Mouse (Mus musculus) ovary, postnatal 10 days (tissue): ENCODE results near the gene Cab39.
"Not testable (repeated sequence)": the region's sequence is repeated elsewhere in the genome, so short reads cannot be mapped to it uniquely, and the experiment has no call there.

Experiments used
- DNase-seq: peaks from one replicate; pipeline ENCODE4 v3.0.0; 2022; ENCODE audit warnings: low spot score

Cab39 gene

DNA sequence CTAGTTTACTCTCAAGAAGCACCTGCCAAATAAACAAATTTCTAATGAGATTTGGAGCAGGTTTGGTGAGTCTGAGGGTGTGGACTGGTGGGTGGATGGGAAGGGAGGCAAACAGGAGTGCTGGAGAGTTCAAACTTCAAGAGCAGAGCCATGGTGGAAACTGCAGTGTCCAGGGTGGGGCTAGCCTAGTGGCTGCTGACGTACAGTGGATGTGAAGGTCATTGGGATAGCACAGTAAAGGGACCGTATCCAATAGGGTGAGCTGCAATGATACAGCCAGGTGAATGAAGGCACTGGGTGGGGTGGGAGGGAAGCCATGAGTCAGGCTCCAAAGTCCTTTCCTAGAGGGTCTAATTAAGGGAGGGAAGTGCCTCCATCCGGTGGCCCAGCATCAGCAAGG lies 2.7 kb upstream of the Cab39 start:
- no peak for DNase-seq

DNA sequence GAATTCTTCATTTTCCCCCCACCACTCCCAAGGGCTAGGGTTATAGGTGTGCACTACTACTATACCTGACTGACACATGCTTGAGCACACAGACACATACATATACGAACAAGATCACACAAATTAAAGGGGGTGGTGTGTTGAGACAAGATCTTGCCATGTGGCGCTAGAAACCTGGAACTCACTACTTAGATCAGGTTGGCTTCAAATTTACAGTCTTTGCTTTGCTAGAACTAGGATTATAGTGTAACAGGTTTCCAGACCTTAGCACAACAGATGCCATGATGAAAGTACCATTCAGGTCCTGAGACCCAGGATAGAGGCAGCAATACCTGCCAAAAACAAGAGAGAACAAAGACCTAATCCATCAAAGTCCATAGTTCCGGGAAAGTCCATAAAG lies 1.8 kb upstream of the Cab39 start:
- DNase-seq: no peak

DNA sequence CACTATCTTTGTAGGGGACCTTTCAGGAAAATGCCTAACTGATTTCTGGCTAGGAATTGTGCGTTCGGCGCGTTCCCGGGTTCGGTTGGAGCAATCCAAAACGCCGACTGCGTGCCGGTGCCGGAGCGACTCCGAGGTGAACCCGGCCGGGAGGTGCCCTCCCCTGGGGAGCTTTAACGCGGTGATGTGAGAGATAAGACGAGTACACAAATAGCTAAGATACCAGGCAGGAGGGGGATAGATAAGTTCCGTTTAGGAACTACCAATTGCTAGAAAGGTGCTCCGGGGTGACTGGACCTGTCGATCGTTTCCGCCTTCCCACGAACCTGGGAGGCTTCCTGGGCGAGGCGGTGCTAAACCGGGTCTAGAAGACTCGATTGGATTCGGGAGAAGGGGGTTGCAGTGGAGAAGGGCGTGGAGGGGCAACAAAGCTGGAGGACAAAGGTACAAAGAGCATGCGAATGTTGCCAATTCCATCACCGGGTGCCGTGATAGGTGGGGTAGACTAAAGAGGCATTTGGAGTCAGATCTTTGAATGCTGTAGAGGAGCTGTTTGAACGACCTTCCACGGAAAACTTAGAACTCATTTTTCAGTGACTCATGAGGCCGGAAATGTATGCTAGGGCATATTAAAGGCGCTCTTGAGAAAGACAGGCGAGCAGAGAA lies 998 bp downstream of the Cab39 start:
- no peak for DNase-seq

DNA sequence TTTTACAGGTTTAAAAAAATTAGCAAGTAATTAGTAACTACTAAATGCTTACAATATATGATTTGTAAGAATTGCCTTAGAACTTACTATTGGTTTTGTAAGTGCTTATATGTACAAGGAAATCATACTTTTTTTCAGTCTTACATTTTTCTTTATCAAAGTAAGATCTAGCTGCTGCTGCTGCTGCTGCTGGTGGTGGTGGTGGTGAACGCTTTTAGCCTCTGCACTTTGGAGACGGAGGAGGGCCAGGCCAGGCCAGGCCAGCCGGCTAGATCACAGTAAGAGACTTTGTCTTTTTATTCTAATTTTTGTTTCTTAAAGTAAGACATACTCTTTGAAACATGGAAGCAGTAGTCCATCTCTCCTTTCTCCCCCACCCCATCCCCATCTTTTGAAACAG lies 2.0 kb downstream of the Cab39 start:
- DNase-seq: no peak

DNA sequence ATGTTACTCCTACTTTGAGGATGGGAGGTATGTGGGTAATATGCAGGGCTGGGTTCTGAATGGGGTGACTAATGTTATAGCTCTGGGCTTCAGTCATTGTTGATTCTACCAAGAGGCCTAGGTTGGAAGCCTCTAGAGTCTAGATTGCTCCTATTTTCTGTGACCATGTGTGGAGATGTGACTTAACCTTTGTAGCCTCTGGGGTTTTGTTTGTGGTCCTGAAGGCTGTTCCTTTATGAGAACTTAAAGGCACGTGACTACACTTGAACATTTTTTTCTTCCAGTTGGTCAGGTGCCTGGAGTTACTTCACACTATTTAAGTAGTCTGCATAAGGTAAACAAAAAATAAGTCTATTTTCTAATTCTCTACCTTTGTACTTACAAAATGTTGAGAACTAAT lies 6.5 kb downstream of the Cab39 start:
- no peak for DNase-seq

DNA sequence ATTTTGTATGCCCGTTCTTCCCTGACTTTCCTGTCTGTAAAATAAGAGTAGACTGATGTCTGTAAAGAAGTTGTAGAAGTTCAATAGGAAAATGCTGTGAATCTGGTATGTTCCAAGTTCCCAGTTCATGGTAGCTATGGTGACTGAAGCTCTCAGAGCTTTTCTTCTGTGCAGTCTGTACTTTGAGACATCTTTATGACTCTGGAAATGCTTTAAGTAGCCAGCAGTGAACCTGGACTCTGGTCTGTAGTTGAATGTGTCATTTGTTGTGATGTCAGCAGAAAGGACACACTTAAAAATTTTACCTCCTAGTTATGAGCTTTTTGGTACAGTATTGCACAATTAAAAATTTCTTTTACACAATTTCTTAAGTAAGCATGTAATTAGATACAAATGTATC lies 9.3 kb downstream of the Cab39 start:
- DNase-seq: no peak

DNA sequence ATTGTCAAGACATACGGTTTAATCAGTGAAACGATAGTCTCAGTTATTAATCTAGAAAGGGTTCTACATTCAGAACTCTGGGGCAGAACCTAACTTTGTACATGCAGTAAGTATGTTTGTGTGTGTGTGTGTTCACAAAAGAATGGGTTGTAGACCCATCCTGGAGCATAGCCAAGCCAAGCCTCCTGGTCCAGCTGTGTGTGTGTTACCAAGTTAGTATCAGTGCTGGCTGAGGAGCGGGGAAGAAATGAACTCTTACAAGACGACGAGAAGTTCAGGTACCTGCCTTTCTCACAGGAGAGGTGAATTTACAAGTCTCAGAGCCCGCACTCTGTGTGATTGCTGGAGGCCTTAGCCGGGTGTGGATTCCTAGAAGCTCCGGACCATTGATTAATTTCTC lies 11.3 kb downstream of the Cab39 start:
- DNase-seq: no peak

DNA sequence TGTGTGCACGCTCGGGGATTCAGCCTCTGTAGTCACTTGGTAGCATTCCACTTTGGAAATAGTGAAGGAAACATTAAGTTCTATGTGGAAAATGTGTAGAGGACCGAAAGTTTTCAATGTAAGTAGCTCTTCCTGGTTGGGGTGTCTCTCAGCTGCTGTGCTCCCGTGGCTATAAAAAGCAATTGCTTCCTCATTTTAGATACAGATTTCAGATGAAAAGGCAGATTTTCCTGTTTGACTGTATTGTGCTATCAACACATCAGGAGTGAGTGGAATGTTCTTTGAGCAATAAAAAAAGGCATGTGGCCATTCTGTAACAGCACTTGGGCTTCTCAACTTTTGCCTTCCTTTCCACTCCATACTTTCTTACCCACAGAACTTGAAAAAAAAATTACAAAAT lies 16.0 kb downstream of the Cab39 start:
- DNase-seq: no peak

DNA sequence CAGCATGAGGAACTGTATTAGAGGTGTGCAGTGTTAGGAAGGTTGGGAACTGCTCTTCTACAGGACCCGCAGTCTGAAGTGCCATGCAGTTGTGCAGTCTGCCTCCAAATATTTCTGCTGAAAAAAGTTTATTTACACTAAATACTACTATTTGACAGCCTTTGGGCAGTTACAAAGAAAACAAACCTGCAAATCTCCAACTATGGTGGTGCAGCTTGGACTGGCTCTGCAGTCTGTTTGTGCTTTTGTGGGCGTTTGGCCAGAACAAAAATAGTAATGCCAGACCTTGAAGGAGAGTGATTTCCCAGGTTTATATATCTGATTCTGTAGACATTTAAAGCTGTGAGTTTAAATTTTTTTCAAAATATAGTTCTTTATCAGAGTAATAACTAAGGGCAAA lies 17.1 kb downstream of the Cab39 start:
- no peak for DNase-seq

DNA sequence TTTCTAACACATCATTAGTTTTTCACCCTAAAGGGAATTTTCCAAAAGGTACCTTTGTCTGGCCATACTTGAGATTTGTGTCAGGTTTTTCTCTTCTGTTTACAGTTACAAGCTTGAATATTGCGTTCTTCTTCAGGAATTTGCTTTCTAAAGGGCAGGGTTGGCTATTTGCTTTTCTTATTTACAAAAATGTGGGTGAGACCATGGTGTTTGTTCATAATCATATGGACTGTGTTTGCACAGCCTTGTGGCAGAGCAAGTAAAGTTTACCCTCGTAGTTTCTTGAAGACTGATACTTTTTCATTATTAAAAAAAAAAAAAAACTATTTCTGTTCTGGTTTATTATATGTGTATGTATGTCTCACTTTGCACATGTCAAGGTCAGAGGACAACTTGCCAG lies 17.5 kb downstream of the Cab39 start:
- DNase-seq: no peak

DNA sequence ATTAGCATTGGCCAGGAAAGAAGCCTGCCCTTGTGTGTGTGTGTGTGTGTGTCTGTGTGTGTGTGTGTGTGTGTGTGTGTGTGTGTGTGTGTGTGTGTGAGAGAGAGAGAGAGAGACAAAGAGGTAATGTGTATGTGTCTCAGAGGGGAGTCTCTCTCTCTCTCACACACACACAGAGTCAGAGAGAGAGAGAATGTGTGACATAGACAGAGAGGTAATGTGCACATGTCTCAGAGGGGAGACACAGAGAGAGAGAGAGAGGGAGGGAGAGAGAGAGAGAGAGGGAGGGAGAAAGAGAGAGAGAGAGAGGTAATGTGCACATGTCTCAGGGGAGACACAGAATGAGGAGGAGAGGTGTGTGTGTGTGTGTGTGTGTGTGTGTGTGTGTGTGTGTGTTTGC lies 21.0 kb downstream of the Cab39 start:
- not testable (repeated sequence) for DNase-seq

DNA sequence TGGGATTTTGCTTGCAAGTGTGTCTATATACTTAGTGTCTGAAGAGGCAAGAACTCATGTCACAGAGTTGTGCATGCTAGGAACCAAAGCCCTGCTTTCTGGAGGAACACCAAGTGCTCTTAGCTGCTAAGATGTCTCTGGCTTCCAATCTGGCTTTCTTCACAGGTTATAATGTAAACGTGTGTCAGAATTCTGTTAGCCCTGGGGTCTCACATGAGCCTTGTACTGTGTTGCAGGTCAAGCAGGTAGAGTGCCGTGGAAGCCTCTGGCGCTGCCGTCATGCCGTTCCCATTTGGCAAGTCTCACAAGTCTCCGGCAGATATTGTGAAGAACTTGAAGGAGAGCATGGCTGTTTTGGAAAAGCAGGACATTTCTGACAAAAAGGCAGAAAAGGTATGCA lies 24.9 kb downstream of the Cab39 start:
- DNase-seq: no peak

DNA sequence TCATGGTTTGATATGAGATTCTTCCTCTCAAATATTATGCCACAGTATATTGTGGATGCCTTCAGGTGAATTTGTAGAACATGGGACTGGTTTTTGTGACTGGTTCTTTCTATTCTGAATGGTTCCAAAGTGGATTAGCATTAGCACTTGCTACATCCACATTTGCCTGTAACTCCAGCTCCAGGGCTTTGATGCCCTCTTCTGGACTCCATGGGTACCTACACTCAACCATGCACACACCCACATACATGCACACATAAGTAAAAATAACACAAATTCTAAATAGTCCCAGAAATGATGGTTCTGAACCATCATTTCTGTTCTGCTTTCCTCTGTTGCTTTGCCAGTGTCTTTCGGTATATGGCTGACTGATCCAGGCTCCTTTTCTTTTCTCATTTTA lies 26.5 kb downstream of the Cab39 start:
- DNase-seq: no peak

DNA sequence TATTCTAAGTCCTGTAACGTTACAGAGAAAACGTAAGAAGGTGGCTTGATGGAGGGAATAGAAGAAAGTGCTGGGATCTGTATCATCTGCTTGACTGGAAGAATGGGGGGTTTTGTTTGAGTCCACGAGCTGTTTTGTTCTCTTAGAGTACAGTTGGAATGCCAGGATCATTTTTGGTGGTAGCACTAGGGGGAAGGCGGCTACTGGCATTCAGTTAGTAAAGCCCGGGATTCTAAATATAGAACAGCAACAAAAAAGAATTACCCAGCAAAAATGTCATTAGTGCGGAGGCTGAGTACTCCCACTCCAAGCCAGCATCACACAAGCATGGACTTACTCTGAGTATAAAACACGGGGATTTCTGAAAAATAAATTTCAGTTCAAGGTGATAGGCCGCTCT lies 29.0 kb downstream of the Cab39 start:
- DNase-seq: no peak

DNA sequence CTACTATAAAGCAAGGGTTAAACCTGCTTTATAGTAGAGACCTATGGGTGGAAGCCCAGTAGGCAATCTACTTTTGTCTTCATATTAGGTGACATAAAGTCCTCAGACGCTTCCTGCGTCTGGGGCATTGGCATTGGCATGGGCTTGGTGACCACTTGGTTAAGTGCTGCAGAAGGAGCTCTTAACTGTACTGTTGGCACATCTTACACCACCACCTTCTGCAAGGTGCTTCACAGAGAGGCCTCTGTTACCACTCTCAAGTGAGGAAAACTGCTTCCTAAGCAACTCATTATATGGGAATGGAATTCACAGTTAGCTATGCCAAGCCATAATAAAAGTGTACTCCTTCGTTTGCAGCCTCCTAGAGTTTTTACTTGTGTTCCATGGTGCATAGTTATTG lies 31.7 kb downstream of the Cab39 start:
- no peak for DNase-seq

DNA sequence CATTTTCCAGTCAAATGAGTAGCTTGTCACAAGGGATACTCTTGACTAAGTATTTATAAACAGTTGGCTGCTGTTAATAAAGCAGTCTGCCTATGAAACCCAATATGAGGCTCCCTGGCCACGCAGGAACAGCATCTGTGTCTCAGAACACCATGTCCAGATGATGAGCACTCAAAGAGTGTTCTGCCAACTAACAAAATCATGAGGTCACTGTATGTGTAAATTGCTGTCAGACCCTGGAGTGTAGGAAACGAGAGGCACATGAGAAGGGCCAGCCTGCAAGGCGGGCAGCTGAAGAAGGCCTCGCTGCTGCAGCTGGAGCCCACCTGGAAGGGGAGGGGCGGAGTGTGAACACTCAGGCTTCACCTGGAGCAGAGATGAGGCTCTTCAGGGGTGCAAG lies 33.9 kb downstream of the Cab39 start:
- DNase-seq: no peak

DNA sequence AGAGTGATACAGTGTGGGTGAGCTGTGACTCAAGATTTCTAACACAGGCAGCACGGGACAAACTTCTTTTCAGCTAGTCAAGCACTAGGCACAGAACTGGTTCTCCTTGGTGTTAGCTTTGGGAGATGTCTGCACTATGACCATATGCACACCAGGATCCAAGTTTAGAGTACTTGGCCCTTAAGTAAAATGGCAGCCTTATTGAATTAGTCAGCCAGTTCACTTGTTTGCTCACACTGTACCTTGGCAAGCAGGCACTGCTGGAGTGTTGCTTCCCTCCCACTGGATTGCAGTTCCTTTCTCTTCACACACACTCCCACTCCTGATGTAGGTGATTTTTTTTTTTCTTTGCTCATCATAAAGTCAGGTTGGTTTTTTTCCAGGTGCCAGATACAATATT lies 35.8 kb downstream of the Cab39 start:
- DNase-seq: no peak

DNA sequence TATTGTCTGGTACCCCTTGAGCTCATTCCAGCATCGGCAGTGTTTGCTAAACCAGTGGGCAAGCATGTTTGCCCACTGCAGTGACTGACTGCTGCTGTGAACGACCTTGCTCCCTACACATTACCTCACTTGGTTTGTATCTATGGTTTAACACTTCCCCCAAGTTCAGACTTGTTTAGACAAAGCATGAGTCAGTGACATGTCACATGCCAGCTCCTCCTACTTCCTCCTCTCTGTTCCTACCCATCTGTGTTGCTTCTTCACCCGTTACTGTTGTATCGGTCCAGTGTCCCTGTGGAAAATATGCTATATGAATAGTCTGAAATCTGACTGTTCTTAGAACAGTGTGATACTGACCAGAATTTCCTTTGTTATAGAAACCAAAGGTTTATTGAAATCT lies 44.8 kb downstream of the Cab39 start:
- no peak for DNase-seq

DNA sequence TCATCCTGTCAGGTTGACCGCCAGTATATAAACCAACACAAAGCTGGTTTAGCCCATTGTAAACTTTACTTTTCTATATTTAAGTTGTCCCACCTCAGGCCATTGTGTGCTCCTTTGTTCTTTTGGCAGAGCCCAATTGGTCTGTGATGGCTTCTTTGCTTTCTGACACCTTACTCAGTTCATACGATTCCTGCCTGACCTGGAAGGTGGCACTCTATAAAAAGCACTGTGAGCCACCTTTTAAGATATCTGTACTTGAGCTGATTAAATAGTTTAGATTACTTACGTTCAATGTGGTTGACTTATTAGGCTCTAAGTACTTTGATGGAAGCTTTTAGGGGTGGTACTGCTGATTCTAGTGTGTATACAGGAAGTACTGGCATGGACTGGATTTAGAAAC lies 46.1 kb downstream of the Cab39 start:
- DNase-seq: no peak

DNA sequence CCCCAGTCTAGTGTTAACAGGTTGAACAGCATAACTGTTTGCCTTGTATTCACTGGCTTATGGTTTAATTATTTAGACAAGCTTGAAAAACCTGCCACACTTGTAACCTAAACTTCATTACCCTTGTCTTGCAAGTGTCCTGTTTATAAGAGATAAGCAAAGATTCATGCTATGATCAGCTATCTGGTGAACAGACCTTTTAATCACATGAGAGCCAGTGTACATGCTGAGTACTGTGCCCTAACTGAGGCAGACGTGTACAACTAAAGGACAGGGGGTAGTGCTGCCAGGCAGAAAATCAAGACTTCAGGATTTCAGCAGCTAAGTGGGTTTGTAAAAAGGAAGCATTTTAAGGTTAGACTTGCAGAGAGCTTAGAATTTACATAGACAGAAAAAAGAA lies 46.5 kb downstream of the Cab39 start:
- no peak for DNase-seq

DNA sequence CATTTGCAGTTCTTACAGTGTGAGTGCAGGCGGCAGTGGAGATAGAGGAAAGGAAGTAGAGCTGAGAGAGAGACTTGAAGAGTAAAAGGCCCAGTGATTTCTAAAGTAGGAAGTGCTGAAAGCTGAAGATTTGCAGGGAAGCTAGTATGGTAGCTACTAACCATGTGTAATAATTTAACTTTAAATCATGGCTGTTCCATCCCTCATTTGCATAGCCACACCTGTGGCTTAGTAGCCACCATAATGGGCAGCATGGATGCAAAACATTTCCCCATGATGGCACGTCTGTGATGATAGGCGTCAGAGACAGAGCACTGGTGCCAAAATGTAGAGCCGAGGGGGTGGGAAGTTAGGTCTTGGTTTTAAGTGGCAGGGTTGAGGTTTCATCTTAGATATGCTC lies 47.2 kb downstream of the Cab39 start:
- no peak for DNase-seq

DNA sequence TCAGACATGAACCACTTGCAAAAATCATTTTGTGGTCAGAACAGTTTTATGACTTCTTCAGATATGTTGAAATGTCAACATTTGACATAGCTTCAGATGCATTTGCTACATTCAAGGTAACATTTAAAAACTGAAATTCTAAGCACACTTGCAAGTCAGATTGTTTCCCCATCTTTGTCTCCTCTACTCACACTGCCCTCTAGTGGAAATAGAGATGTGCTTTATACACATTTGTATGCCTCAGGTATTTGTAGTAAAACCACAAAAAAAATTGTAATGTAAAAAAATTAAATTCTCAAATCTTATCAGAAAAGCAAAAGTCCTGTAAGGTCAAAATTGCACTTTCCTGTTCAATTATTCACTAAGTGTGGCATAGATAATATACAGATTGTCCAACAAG lies 49.0 kb downstream of the Cab39 start:
- no peak for DNase-seq

DNA sequence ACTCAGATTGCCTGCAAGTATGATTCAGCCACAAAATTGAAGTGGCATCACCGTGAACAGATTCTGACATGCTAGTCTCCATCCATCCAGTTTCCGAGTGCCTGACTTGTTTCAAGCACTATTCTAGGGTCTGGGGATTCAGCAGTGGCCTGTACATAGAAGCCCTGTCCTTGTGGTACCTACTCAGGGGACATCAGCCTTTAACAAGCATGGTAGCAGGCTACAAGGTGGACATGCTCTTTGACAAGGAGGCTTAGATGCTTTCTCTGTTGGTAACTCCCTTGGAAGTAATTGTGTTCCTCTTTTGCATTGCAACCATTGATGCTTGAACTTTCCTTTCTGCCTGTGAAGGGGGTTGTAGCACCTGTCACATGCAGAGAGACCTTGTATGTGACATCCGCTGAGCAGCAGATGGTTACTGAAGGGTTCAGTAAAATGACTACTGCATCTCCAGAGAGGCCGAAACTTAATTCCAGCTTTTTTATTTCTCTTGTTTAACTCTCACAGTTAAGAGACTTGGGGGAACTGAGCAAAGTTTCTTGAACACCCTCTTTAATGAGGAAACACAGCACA lies 50.1 kb downstream of the Cab39 start:
- DNase-seq: no peak

DNA sequence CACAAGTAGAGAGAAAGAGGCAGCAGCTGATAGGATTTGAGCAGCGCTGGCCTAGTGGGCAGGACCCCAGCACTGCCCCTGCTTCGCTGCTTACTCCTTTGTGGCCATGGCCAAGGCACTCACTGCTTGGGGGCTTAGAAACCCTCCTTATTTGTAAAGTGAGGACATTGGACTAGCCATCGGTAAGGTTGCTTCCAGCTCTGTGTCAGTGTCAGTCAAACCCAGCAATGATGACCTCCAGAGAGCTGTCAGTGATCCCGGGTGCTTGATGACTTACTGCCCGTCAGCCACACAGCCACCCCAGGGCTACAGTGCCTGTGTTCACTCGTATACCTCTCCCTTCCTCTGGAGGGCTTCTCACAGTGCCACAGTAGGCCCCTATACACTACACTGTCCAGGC lies 51.7 kb downstream of the Cab39 start:
- DNase-seq: no peak

DNA sequence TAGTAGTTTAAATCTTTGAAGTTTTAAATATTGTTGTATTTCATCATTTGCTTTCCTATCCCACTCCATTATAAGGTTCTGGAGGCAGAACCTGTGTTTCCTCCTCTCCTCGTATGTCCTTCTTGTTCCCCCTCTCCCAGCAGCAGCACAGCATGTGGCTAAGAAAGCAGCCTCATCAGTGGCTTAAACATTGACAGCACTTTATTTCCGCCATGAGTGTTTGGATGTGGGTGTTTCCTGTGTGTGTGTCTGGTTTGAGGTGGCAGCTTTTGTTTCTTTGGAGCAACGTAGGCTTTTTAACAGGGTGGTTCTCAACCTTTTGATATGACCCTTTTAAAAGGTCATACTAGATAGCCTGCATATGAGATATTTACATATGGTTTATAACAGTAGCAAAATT lies 52.2 kb downstream of the Cab39 start:
- DNase-seq: no peak
